Mouse (Mus musculus) myocyte (in vitro differentiated cells): ENCODE measurements at regions not wholly inside any gene's neighbourhood (a gene's known extent, or its start where the extent isn't known, plus 50 kb on each side); places are given as distances from the start of the nearest gene placed in this dataset.

ENCODE experiments used
- E2F4 ChIP-seq: IDR thresholded peaks from one replicate; pipeline ENCODE4 v1.6.1; 2011; ENCODE audit warnings: mild to moderate bottlenecking, control low read depth, moderate library complexity; ENCODE audit not compliant: insufficient read depth
- MAX ChIP-seq: IDR thresholded peaks from one replicate; pipeline ENCODE4 v1.6.1; 2011; ENCODE audit warnings: low read depth, mild to moderate bottlenecking, control low read depth
- MYOD1 ChIP-seq, 3 experiments: IDR thresholded peaks; one replicate each; pipeline ENCODE4 v1.6.1; 2011; ENCODE audit warnings: control low read depth in 2 of 3, low read depth in 2 of 3, mild to moderate bottlenecking in 2 of 3, moderate library complexity in 1 of 3; ENCODE audit not compliant: insufficient read length in 2 of 3, control insufficient read depth in 1 of 3
- POLR2A ChIP-seq: IDR thresholded peaks from one replicate; pipeline ENCODE4 v1.6.1; 2011; ENCODE audit warnings: low read depth, mild to moderate bottlenecking, control low read depth, moderate library complexity; ENCODE audit not compliant: insufficient read length
- POLR2AphosphoS2 ChIP-seq: IDR thresholded peaks from one replicate; pipeline ENCODE4 v1.6.1; 2011; ENCODE audit warnings: low read depth, control low read depth; ENCODE audit not compliant: insufficient read length
- REST ChIP-seq: IDR thresholded peaks from one replicate; pipeline ENCODE4 v1.6.1; 2011; ENCODE audit warnings: mild to moderate bottlenecking, control low read depth, moderate library complexity; ENCODE audit not compliant: insufficient read depth, insufficient read length
- SRF ChIP-seq: IDR thresholded peaks from one replicate; pipeline ENCODE4 v1.6.1; 2011; ENCODE audit warnings: low read depth; ENCODE audit not compliant: control insufficient read depth, insufficient read length
- TCF12 ChIP-seq: IDR thresholded peaks from one replicate; pipeline ENCODE4 v1.6.1; 2011; ENCODE audit warnings: mild to moderate bottlenecking, control low read depth; ENCODE audit not compliant: poor library complexity, insufficient read depth, severe bottlenecking
- USF1 ChIP-seq: IDR thresholded peaks from one replicate; pipeline ENCODE4 v1.6.1; 2011; ENCODE audit warnings: low read depth, mild to moderate bottlenecking, control low read depth, moderate library complexity

- TF ChIP-seq POLR2AphosphoS2 (no peak), MAX (no peak), POLR2A (no peak), REST (no peak), E2F4 (no peak), MYOD1 (IDR thresholded peaks at IDR 0.05; ENCODE audit: control insufficient read depth in 1 of 3, insufficient read length in 2 of 3, low read depth in 2 of 3) (no peak), TCF12 (no peak), USF1 (no peak), SRF (no peak)
Observed at GRCm38 (mm10) chrX:11541011-11541410, 213.4 kb downstream of the H2al1j start.
